In the genomic region with DNA sequence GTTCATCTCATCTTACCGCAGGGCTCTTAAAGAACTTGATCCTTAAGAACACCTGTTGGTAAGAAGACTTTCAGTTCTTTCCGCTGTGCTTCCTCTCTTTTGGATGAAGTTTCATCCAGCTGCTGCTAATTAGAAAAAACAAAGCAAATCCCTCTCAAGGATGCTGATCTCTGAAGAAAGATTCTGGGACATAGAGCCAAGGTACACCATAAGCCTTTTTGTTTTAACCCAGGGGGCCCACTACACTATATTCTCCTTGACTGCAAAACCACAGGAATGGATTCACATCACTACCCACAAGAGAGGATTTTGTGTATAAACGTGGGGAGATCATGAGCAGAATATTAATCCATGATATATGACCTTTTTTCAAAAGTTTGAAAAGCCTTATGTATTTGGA, we compare ENCODE assay signal across 27 mouse cellular contexts.
DNase-seq lines count a peak whose midpoint lies in the region; ATAC-seq and TF ChIP-seq lines count a peak whose summit lies in the region.
"Had no signal": no experiment of that assay in that cellular context is flagged by ENCODE, and none has a peak within 500 bp of the region (broad histone marks: within the 10 kb centered on the region; RNA-seq: fewer than 3 reads in every experiment).

No protein-coding gene starts in this region.

- H3K4me3 ChIP-seq in kidney, embryonic 14.5 days (ENCODE audit: low read length): no peak overlapping the region
- no peak overlapping the region for H3K4me3 ChIP-seq in kidney, postnatal 0 days (replicated peaks; ENCODE audit: low read depth, low read length)
- no peak overlapping the region for H3K4me3 ChIP-seq in forebrain, embryonic 14.5 days (ENCODE audit: low read depth, low read length)
- H3K4me3 ChIP-seq: embryonic facial prominence, embryonic 12.5 days; embryonic facial prominence, embryonic 15.5 days; erythroblast, embryonic 14.5 days; forebrain, embryonic 10.5 days; forebrain, embryonic 12.5 days; forebrain, embryonic 15.5 days had no signal

- no peak for DNase-seq in kidney, postnatal 36 days
- DNase-seq in kidney, postnatal 0 days (ENCODE audit: low spot score): peak; percentile 41
- no peak for DNase-seq in kidney, postnatal 4 days
- DNase-seq in 3T3-L1 (ENCODE audit: low read depth, low spot score) (peak; percentile 9), NIH3T3 (ENCODE audit: low read depth) (peak; percentile 48)
- DNase-seq in forebrain, embryonic 14.5 days (ENCODE audit: low spot score): no peak
- no peak for DNase-seq in right cerebral cortex, adult 18-20 months
- DNase-seq: adrenal gland, adult 2 months; adrenal gland, postnatal 10 days; adrenal gland, postnatal 25 days; B cell, adult 2 months; cerebellum, adult 11 months; cerebellum, adult 2 months; cerebellum, adult 9-10 months; cerebellum, postnatal 10 days; cerebellum, postnatal 25 days; forebrain, postnatal 0 days had no signal

- TF ChIP-seq CTCF in kidney, postnatal 0 days (IDR thresholded peaks at IDR 0.05; ENCODE audit: low read depth): no peak

- no peaks in the 10 kb centered on the region for H3K36me3 ChIP-seq in kidney, embryonic 14.5 days (ENCODE audit: control insufficient read depth, insufficient read depth, low read length)
- H3K36me3 ChIP-seq in kidney, postnatal 0 days (ENCODE audit: insufficient read depth, low read length): no peaks in the 10 kb centered on the region
- H3K36me3 ChIP-seq in forebrain, embryonic 14.5 days (ENCODE audit: control insufficient read depth, insufficient read depth, low read length): no peaks in the 10 kb centered on the region
- H3K36me3 ChIP-seq: embryonic facial prominence, embryonic 12.5 days; embryonic facial prominence, embryonic 15.5 days; forebrain, embryonic 10.5 days; forebrain, embryonic 12.5 days; forebrain, embryonic 15.5 days; G1E had no signal

- ATAC-seq in kidney, embryonic 14.5 days (ENCODE audit: low FRiP score, low TSS enrichment): peak; percentile 66; the same call in 1 of the 2 replicates
- no peak for ATAC-seq in kidney, postnatal 0 days (replicated peaks; ENCODE audit: low FRiP score, low read depth)
- ATAC-seq in forebrain, embryonic 14.5 days: no peak
- ATAC-seq: CD4-positive, CD25-positive, alpha-beta regulatory T cell, adult 4 months; forebrain, embryonic 15.5 days; forebrain, postnatal 0 days had no signal

- no peaks in the 10 kb centered on the region for H3K27me3 ChIP-seq in kidney, embryonic 14.5 days (ENCODE audit: control insufficient read depth, insufficient read depth, low read length)
- H3K27me3 ChIP-seq in kidney, postnatal 0 days (ENCODE audit: insufficient read depth, low read length): no peaks in the 10 kb centered on the region
- no peaks in the 10 kb centered on the region for H3K27me3 ChIP-seq in forebrain, embryonic 14.5 days (replicated peaks; ENCODE audit: control insufficient read depth, insufficient read depth, low read length)
- H3K27me3 ChIP-seq: CH12.LX; embryonic facial prominence, embryonic 12.5 days; embryonic facial prominence, embryonic 15.5 days; forebrain, embryonic 12.5 days; forebrain, embryonic 15.5 days had no signal

- WGBS in kidney, embryonic 14.5 days: 47% methylated on average over 3 of the region's 3 CpGs
- 42% methylated on average over 3 of the region's 3 CpGs for WGBS in kidney, postnatal 0 days
- whole genome bisulfite sequencing in forebrain, embryonic 14.5 days: 61% methylated on average over 3 of the region's 3 CpGs

- no peak overlapping the region for H3K9ac ChIP-seq in kidney, embryonic 14.5 days (ENCODE audit: low read depth, low read length)
- H3K9ac ChIP-seq in kidney, postnatal 0 days (ENCODE audit: low read depth, low read length): no peak overlapping the region
- H3K9ac ChIP-seq in forebrain, embryonic 14.5 days (ENCODE audit: low read length): no peak overlapping the region
- H3K9ac ChIP-seq: embryonic facial prominence, embryonic 12.5 days; embryonic facial prominence, embryonic 15.5 days; forebrain, embryonic 12.5 days; forebrain, embryonic 15.5 days; forebrain, postnatal 0 days had no signal

- no peaks in the 10 kb centered on the region; the same call in 1 of the 2 replicates for H3K9me3 ChIP-seq in kidney, embryonic 14.5 days (ENCODE audit: control insufficient read depth, low read length)
- H3K9me3 ChIP-seq in kidney, postnatal 0 days (replicated peaks; ENCODE audit: low read length): no peaks in the 10 kb centered on the region
- H3K9me3 ChIP-seq in forebrain, embryonic 14.5 days (replicated peaks; ENCODE audit: control insufficient read depth, low read length): no peaks in the 10 kb centered on the region
- H3K9me3 ChIP-seq: embryonic facial prominence, embryonic 12.5 days; embryonic facial prominence, embryonic 15.5 days; forebrain, embryonic 10.5 days; forebrain, embryonic 12.5 days; forebrain, embryonic 15.5 days; G1E had no signal

- H3K27ac ChIP-seq in kidney, embryonic 14.5 days (ENCODE audit: low read depth, low read length): no peak overlapping the region
- no peak overlapping the region for H3K27ac ChIP-seq in kidney, postnatal 0 days
- no peak overlapping the region for H3K27ac ChIP-seq in forebrain, embryonic 14.5 days (ENCODE audit: low read depth, low read length)
- H3K27ac ChIP-seq: embryonic facial prominence, embryonic 12.5 days; embryonic facial prominence, embryonic 15.5 days; forebrain, embryonic 10.5 days; forebrain, embryonic 12.5 days; forebrain, embryonic 15.5 days had no signal

- H3K4me2 ChIP-seq in kidney, embryonic 14.5 days (replicated peaks; ENCODE audit: low read depth, low read length): no peak overlapping the region
- no peak overlapping the region for H3K4me2 ChIP-seq in kidney, postnatal 0 days (ENCODE audit: low read length)
- H3K4me2 ChIP-seq in forebrain, embryonic 14.5 days (ENCODE audit: low read length): no peak overlapping the region
- H3K4me2 ChIP-seq: embryonic facial prominence, embryonic 12.5 days; embryonic facial prominence, embryonic 15.5 days; forebrain, embryonic 12.5 days; forebrain, embryonic 15.5 days had no signal

- no peaks in the 10 kb centered on the region for H3K4me1 ChIP-seq in kidney, embryonic 14.5 days (ENCODE audit: control insufficient read depth, insufficient read depth, low read length)
- no peaks in the 10 kb centered on the region for H3K4me1 ChIP-seq in kidney, postnatal 0 days (replicated peaks; ENCODE audit: insufficient read depth, low read length)
- no peaks in the 10 kb centered on the region for H3K4me1 ChIP-seq in forebrain, embryonic 14.5 days (ENCODE audit: control insufficient read depth, insufficient read depth, low read length)
- H3K4me1 ChIP-seq: embryonic facial prominence, embryonic 12.5 days; embryonic facial prominence, embryonic 15.5 days; forebrain, embryonic 10.5 days; forebrain, embryonic 12.5 days; forebrain, embryonic 15.5 days had no signal

Comparison
In these comparisons a context has a peak if more than half of its experiments do, and no peak if none do; other contexts are left out.
1. DNase-seq: peak in kidney, postnatal 0 days (single experiment), 3T3-L1 (single experiment) and NIH3T3 (single experiment); none in kidney, postnatal 36 days (0 of 2), kidney, postnatal 4 days (0 of 2), forebrain, embryonic 14.5 days (single experiment) and right cerebral cortex, adult 18-20 months (single experiment).